Mouse (Mus musculus): Measurements from ENCODE around the gene Astn2. TPM values are rescaled to one million over a fixed set of nuclear protein-coding genes. Genes with fewer than 3 reads are reported as not detected.

The Astn2 gene
- polyA plus RNA-seq, 1 experiment from 2014 or later = 0.14 TPM

GRCm38 (mm10) chr4:65947141-65947649 is 457.2 kb downstream of the Astn2 start:
- no peak for ATAC-seq (replicated peaks; ENCODE audit: extremely low read depth, insufficient read depth, low FRiP score)
- 73% methylated on average over 3 of the region's 3 CpGs for WGBS
- H3K27me3 ChIP-seq (ENCODE audit: control insufficient read depth, insufficient read depth, low read length) = no peaks in the 10 kb centered on the region
- H3K27ac ChIP-seq (ENCODE audit: low read length) = no peak overlapping the region
- no peaks in the 10 kb centered on the region for H3K4me1 ChIP-seq (ENCODE audit: control insufficient read depth, insufficient read depth, low read length)
- H3K36me3 ChIP-seq (ENCODE audit: control insufficient read depth, insufficient read depth) = no peaks in the 10 kb centered on the region
- no peak overlapping the region for H3K4me2 ChIP-seq (ENCODE audit: low read depth, low read length)
- H3K9ac ChIP-seq (ENCODE audit: low read length) = no peak overlapping the region
- no peaks in the 10 kb centered on the region for H3K9me3 ChIP-seq (replicated peaks; ENCODE audit: control insufficient read depth, low read length)
- H3K4me3 ChIP-seq (ENCODE audit: low read length) = no peak overlapping the region

DNA sequence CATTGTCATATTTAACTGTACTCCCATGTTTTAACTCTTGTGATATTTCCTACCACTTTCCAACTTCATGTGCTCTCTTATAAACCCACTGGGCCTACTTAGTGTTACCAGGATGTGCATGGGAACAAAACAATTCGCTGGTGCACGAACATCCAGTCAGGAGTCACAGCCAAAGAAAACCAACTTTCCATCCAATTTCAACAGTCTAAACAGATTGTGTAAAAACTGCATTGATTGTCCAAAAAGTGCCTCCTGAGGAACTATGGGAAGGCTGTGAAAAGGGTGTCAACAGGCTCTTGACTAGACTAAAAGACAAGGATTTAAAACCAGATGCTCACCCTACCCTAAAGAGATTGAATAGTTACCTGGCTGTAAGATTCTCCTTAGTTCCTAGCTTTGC is 458.4 kb downstream of the Astn2 start:
- ATAC-seq (replicated peaks; ENCODE audit: extremely low read depth, insufficient read depth, low FRiP score) = 0 out of 2 replicates have a peak, but pooled peaks have one; percentile 41

GRCm38 (mm10) chr4:65930901-65931300 is 473.5 kb downstream of the Astn2 start:
- 59% methylated on average over 2 of the region's 2 CpGs for WGBS
- ATAC-seq (replicated peaks; ENCODE audit: extremely low read depth, insufficient read depth, low FRiP score) = no peak
- Histone ChIP-seq H3K4me3 (ENCODE audit: low read length) (no peak overlapping the region), H3K36me3 (ENCODE audit: control insufficient read depth, insufficient read depth) (no peaks in the 10 kb centered on the region), H3K27me3 (ENCODE audit: control insufficient read depth, insufficient read depth, low read length) (no peaks in the 10 kb centered on the region), H3K4me1 (ENCODE audit: control insufficient read depth, insufficient read depth, low read length) (no peaks in the 10 kb centered on the region), H3K9me3 (replicated peaks; ENCODE audit: control insufficient read depth, low read length) (no peaks in the 10 kb centered on the region), H3K9ac (ENCODE audit: low read length) (no peak overlapping the region), H3K27ac (ENCODE audit: low read length) (no peak overlapping the region), H3K4me2 (ENCODE audit: low read depth, low read length) (no peak overlapping the region)

More for the DNA sequence above, 458.4 kb downstream of the Astn2 start:
- Histone ChIP-seq H3K27ac (ENCODE audit: low read length) (no peak overlapping the region), H3K36me3 (ENCODE audit: control insufficient read depth, insufficient read depth) (no peaks in the 10 kb centered on the region), H3K9me3 (replicated peaks; ENCODE audit: control insufficient read depth, low read length) (no peaks in the 10 kb centered on the region), H3K4me3 (ENCODE audit: low read length) (no peak overlapping the region), H3K9ac (ENCODE audit: low read length) (no peak overlapping the region), H3K4me2 (ENCODE audit: low read depth, low read length) (no peak overlapping the region), H3K27me3 (ENCODE audit: control insufficient read depth, insufficient read depth, low read length) (no peaks in the 10 kb centered on the region), H3K4me1 (ENCODE audit: control insufficient read depth, insufficient read depth, low read length) (no peaks in the 10 kb centered on the region)
- 74% methylated on average over 2 of the region's 2 CpGs for WGBS

DNA sequence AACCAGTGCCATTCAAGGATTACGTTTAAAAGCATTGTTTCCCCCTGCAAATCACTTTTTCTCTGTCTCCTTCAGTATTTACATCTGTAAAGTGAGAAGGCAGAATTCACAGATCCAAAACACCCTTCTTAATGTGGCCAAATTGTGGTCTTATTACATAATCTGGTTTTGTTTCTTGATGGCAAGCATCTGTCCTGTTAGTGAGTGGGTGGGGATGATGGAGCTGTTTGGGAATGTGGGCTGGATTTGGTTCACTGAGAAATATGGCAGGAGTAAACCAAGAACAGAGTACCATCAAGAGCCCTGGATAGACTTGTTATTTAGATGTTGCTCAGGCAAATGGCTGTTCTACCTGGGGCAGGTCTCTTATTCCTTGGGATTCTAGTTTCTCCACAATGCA is 484.1 kb downstream of the Astn2 start:
- ATAC-seq (replicated peaks; ENCODE audit: extremely low read depth, insufficient read depth, low FRiP score) = no peak
- Histone ChIP-seq H3K36me3 (ENCODE audit: control insufficient read depth, insufficient read depth) (no peaks in the 10 kb centered on the region), H3K9ac (ENCODE audit: low read length) (no peak overlapping the region), H3K4me3 (ENCODE audit: low read length) (no peak overlapping the region), H3K27ac (ENCODE audit: low read length) (no peak overlapping the region), H3K4me2 (ENCODE audit: low read depth, low read length) (no peak overlapping the region), H3K4me1 (ENCODE audit: control insufficient read depth, insufficient read depth, low read length) (no peaks in the 10 kb centered on the region), H3K9me3 (replicated peaks; ENCODE audit: control insufficient read depth, low read length) (no peaks in the 10 kb centered on the region), H3K27me3 (ENCODE audit: control insufficient read depth, insufficient read depth, low read length) (no peaks in the 10 kb centered on the region)
- WGBS = 61% methylated on average over 1 of the region's 1 CpGs

DNA sequence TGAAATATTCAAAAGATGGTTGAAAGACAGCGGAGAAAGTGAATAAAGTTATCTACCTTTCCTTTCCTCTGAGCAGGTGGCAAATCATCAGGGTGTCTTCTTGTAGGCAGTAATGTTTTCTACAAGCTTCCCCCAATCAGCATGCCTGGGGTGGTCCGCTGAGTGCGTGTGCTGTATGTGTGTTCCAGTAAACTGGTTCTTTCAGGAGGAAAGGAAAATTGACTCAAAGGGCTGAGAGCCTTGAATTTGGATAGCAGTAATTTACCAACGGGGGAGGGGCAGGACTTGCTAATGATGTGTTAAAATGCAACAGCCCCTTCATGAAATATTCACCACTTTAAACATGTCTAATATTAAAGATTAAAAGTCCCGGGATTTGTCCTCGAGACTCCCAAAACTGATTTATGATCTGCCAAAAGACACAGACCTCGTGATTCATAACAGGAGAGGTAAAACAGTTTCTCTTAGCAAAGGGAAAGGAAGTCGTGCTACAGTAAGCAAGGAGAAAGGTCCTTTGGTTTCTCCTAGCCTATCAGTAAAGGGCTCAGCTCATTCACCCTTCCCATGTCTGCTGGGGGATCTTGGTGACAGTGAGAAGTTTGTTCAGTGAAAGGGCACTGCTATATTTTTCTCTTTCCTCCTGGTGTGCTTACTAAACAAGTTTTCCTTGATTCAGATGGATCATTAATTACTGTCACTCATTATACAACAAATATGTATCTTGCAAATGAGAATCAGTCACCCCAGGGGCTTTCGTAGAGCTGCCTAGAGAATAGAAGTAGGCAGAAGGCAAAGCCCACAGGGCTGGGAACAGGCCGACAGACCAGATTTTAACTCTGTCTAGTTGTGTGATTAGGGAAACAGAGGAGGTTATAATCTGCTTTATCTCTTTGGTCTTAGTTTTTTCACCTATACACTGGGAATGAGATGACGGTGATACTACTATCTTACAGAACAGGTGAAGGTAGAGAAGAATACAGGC is 488.1 kb downstream of the Astn2 start:
- WGBS = 68% methylated on average over 11 of the region's 11 CpGs
- Histone ChIP-seq H3K4me2 (ENCODE audit: low read depth, low read length) (no peak overlapping the region), H3K9me3 (replicated peaks; ENCODE audit: control insufficient read depth, low read length) (no peaks in the 10 kb centered on the region), H3K27ac (ENCODE audit: low read length) (no peak overlapping the region), H3K27me3 (ENCODE audit: control insufficient read depth, insufficient read depth, low read length) (no peaks in the 10 kb centered on the region), H3K9ac (ENCODE audit: low read length) (no peak overlapping the region), H3K36me3 (ENCODE audit: control insufficient read depth, insufficient read depth) (no peaks in the 10 kb centered on the region), H3K4me1 (ENCODE audit: control insufficient read depth, insufficient read depth, low read length) (no peaks in the 10 kb centered on the region), H3K4me3 (ENCODE audit: low read length) (no peak overlapping the region)
- ATAC-seq (replicated peaks; ENCODE audit: extremely low read depth, insufficient read depth, low FRiP score) = no peak

DNA sequence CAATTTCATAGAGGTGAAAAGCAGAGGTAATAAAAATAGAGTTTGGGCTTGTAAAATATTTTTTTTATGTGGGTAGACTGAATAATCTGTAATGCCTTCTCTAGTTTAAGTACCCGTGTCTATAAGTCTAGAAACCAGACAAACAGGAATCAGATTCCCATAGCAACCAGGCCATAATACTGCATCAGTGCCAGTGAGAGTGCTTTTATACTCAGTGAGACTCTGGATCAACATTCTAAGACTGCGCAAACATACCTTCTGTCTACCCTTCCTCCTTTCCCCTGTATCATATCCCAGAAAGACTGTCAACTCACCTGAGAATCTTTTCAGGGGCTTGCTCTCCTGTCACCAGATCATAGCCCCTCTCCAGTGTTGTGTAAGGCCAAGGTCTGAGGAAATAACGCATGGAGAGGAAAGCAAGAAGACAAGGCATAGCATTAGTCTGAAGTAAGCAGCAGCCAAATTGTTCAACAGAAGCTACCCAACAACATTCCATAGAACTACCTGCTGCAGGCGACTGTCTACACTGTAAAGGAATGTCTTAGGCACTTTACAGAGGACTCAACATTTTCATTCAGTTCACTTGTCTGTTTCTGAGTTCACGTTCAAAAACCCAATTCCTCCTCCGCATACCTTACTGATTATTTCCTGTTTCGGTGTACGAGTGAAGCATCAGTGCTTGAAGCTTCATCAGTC is 492.0 kb downstream of the Astn2 start:
- no peaks in the 10 kb centered on the region for H3K36me3 ChIP-seq (ENCODE audit: control insufficient read depth, insufficient read depth)
- H3K9me3 ChIP-seq (replicated peaks; ENCODE audit: control insufficient read depth, low read length) = no peaks in the 10 kb centered on the region
- no peak overlapping the region for H3K4me3 ChIP-seq (ENCODE audit: low read length)
- ATAC-seq (replicated peaks; ENCODE audit: extremely low read depth, insufficient read depth, low FRiP score) = no peak
- WGBS = 74% methylated on average over 8 of the region's 8 CpGs
- H3K9ac ChIP-seq (ENCODE audit: low read length) = no peak overlapping the region
- no peak overlapping the region for H3K4me2 ChIP-seq (ENCODE audit: low read depth, low read length)
- no peaks in the 10 kb centered on the region for H3K27me3 ChIP-seq (ENCODE audit: control insufficient read depth, insufficient read depth, low read length)
- H3K4me1 ChIP-seq (ENCODE audit: control insufficient read depth, insufficient read depth, low read length) = no peaks in the 10 kb centered on the region
- no peak overlapping the region for H3K27ac ChIP-seq (ENCODE audit: low read length)

GRCm38 (mm10) chr4:65907660-65908059 is 496.8 kb downstream of the Astn2 start:
- Histone ChIP-seq H3K4me1 (ENCODE audit: control insufficient read depth, insufficient read depth, low read length) (no peaks in the 10 kb centered on the region), H3K9me3 (replicated peaks; ENCODE audit: control insufficient read depth, low read length) (no peaks in the 10 kb centered on the region), H3K4me2 (ENCODE audit: low read depth, low read length) (no peak overlapping the region), H3K36me3 (ENCODE audit: control insufficient read depth, insufficient read depth) (no peaks in the 10 kb centered on the region), H3K27me3 (ENCODE audit: control insufficient read depth, insufficient read depth, low read length) (no peaks in the 10 kb centered on the region), H3K27ac (ENCODE audit: low read length) (no peak overlapping the region), H3K9ac (ENCODE audit: low read length) (no peak overlapping the region), H3K4me3 (ENCODE audit: low read length) (no peak overlapping the region)
- no peak for ATAC-seq (replicated peaks; ENCODE audit: extremely low read depth, insufficient read depth, low FRiP score)
- 68% methylated on average over 7 of the region's 7 CpGs for WGBS

- H3K27me3 ChIP-seq (ENCODE audit: control insufficient read depth, insufficient read depth, low read length) = no peaks in the 10 kb centered on the region
- no peak overlapping the region for H3K9ac ChIP-seq (ENCODE audit: low read length)
- H3K27ac ChIP-seq (ENCODE audit: low read length) = no peak overlapping the region
- ATAC-seq (replicated peaks; ENCODE audit: extremely low read depth, insufficient read depth, low FRiP score) = no peak
- H3K9me3 ChIP-seq (replicated peaks; ENCODE audit: control insufficient read depth, low read length) = no peaks in the 10 kb centered on the region
- no peaks in the 10 kb centered on the region for H3K36me3 ChIP-seq (ENCODE audit: control insufficient read depth, insufficient read depth)
- H3K4me1 ChIP-seq (ENCODE audit: control insufficient read depth, insufficient read depth, low read length) = no peaks in the 10 kb centered on the region
- WGBS = 81% methylated on average over 2 of the region's 2 CpGs
- H3K4me2 ChIP-seq (ENCODE audit: low read depth, low read length) = no peak overlapping the region
- no peak overlapping the region for H3K4me3 ChIP-seq (ENCODE audit: low read length)
Measured at GRCm38 (mm10) chr4:65904963-65905362, 499.4 kb downstream of the Astn2 start.
